ENCODE assay signal across 8 mouse cellular contexts in the genomic region with DNA sequence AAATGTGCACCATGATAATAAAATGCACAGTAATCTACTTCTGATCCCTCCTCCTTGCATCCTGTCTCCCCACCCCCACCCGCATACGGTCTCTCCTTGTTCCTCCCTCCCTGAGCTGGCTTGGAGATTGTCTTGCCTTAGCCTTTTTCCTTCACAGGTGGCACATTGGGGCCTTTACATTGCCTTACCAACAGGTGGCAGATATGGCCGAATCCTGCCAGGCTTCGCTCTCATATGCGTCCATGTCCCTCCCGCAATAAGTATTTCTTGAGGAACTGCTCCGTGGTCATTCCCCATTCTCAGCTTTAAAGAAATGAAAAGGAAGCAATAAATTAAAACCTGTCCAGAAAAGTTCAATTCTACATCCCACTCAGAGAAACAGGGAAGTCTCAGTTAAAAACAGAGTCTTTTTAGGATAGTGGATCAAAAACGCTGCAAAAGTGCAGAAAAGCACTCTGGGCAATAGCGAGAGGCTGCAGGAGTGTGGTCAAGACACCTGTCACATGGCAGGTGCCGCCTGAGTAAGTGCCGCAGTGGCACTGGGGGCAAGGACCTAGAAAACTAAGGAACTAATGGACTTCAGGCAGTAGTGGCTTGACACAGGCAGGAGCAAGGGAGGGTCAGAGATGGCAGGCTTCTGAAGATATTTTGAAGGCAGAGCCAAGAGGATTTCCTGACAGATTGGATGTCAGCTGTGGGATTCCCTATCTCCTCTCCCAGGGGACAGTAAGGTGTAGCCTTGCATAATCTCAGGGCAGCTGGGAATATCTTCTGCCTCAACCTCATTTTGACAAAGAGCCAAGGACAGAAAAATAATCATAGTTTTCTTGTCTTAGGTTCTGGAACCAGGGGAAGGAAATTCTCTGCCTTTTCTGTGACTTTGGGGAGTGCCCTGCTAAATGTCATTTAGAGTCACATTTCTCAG. TPM values are rescaled to one million over a fixed set of nuclear protein-coding genes. Genes with fewer than 3 reads are reported as not detected.
A peak's percentile ranks its signal among the peaks of the same experiment; 100 is the strongest.
DNase-seq lines count a peak whose midpoint lies in the region; ATAC-seq lines count a peak whose summit lies in the region.
"Had no signal": no experiment of that assay in that cellular context is flagged by ENCODE, and none has a peak within 500 bp of the region (broad histone marks: within the 10 kb centered on the region; RNA-seq: fewer than 3 reads in every experiment).

No protein-coding gene starts in this region.

- H3K9ac ChIP-seq in lung, embryonic 15.5 days: no peak overlapping the region

- no peaks in the 10 kb centered on the region for H3K27me3 ChIP-seq in lung, embryonic 15.5 days

- H3K36me3 ChIP-seq in lung, embryonic 15.5 days: no peaks in the 10 kb centered on the region

- no peak overlapping the region for H3K4me2 ChIP-seq in lung, embryonic 15.5 days

- H3K4me1 ChIP-seq in lung, embryonic 15.5 days: peaks cover 51% of the 10 kb centered on the region

- WGBS in lung, embryonic 15.5 days: 68% methylated on average over 11 of the region's 11 CpGs

- no peak overlapping the region for H3K4me3 ChIP-seq in lung, embryonic 15.5 days

- no peaks in the 10 kb centered on the region for H3K9me3 ChIP-seq in lung, embryonic 15.5 days

- H3K27ac ChIP-seq in lung, embryonic 15.5 days: peak overlapping the region; percentile 52

- DNase-seq in right cerebral cortex, postnatal 4 days: peak; percentile 16
- DNase-seq in right cerebral cortex, postnatal 25 days: no peak
- DNase-seq in cerebellum, postnatal 10 days: peak; percentile 65 to 77
- DNase-seq in adipocyte (ENCODE audit: low spot score): no peak
- no peak for DNase-seq in neural tube, embryonic 10.5 days (ENCODE audit: extremely low spot score, low spot score)

- ATAC-seq in hematopoietic stem cell, adult 5-6 weeks (replicated peaks in 1 of 2; ENCODE audit: insufficient read depth in 1 of 2, low FRiP score in 2 of 2, low TSS enrichment in 1 of 2, low read depth in 1 of 2, poor library complexity in 2 of 2, severe bottlenecking in 2 of 2): peak; percentile 48 to 72
- no peak for ATAC-seq in lung, embryonic 15.5 days (ENCODE audit: borderline replicate concordance, extremely low read depth, low FRiP score, low TSS enrichment)

RNA-seq across cellular contexts. Expression of gene Phxr2, which starts 43.0 kb away (rescaled TPM):
- not detected in 2 replicates for total RNA-seq in hematopoietic stem cell, adult 5-6 weeks (2017)
- not detected in 2 replicates for polyA plus RNA-seq in lung, embryonic 15.5 days (2015; fragmentation: Nextera tagmentation; extraction: Ambion mirVana)
- polyA plus RNA-seq: neural tube, embryonic 11.5 days had no signal

Comparison
In these comparisons a context has a peak if more than half of its experiments do, and no peak if none do; other contexts are left out.
1. DNase-seq: peak in right cerebral cortex, postnatal 4 days (single experiment) and cerebellum, postnatal 10 days (2 of 2); none in right cerebral cortex, postnatal 25 days (single experiment), adipocyte (single experiment) and neural tube, embryonic 10.5 days (single experiment).